In the genomic region with DNA sequence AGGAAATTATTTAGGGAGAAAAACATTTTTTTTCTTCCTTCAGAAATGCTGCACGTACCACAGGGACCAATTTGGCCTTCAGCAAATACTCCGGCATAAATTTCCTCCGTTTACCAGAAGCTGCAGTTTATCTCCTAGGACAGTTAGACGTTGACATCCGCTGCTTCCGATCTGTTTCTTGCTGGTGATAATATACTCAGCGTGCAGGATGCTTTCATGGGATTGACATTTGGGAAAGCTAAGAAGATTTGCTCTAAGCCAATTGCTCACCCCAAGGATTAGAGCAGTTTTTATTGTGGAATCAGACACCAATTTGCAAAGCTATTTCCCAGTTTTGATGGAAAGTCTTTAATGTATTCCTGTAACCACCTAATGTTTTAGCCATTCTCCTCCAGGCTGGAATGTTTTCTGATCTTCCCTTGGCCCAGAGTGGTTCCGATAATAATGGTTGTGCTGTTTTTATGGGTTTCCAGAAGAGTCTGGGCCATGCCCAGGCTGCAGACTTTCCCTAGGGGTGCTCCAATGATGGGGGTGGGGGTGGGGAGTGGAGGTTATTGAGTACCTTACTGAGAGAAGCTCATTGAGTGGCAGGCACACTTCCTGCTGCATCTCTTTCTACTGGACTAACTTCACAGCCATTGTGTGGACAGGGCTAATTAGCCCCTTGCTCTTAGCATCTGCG, we compare ENCODE assay signal across 29 mouse cellular contexts. TPM values are rescaled to one million over a fixed set of nuclear protein-coding genes. Genes with fewer than 3 reads are reported as not detected.
DNase-seq lines count a peak whose midpoint lies in the region; ATAC-seq and TF ChIP-seq lines count a peak whose summit lies in the region.
"Had no signal": no experiment of that assay in that cellular context is flagged by ENCODE, and none has a peak within 500 bp of the region (broad histone marks: within the 10 kb centered on the region; RNA-seq: fewer than 3 reads in every experiment).

No protein-coding gene starts in this region.

- no peak for ATAC-seq in hindbrain, postnatal 0 days
- ATAC-seq in midbrain, embryonic 16.5 days, result peak; percentile 75; the same call in 1 of the 2 replicates
- no peak for ATAC-seq in intestine, embryonic 15.5 days

- TF ChIP-seq CTCF in hindbrain, postnatal 0 days (IDR thresholded peaks at IDR 0.05; ENCODE audit: low read depth), result no peak

- 54% methylated on average over 9 of the region's 9 CpGs for WGBS in hindbrain, postnatal 0 days
- 87% methylated on average over 9 of the region's 9 CpGs for WGBS in hindbrain, embryonic 10.5 days
- WGBS in limb, embryonic 10.5 days, result 77% methylated on average over 9 of the region's 9 CpGs
- 19% methylated on average over 9 of the region's 9 CpGs for WGBS in midbrain, embryonic 16.5 days
- 64% methylated on average over 9 of the region's 9 CpGs for WGBS in intestine, embryonic 15.5 days

- H3K4me3 ChIP-seq in hindbrain, postnatal 0 days (ENCODE audit: low read length), result no peak overlapping the region
- no peak overlapping the region for H3K4me3 ChIP-seq in hindbrain, embryonic 10.5 days
- H3K4me3 ChIP-seq in limb, embryonic 10.5 days, result no peak overlapping the region
- H3K4me3 ChIP-seq in midbrain, embryonic 16.5 days (ENCODE audit: low read depth, low read length), result no peak overlapping the region
- H3K4me3 ChIP-seq in intestine, embryonic 15.5 days (replicated peaks), result no peak overlapping the region
- H3K4me3 ChIP-seq: embryonic facial prominence, embryonic 13.5 days; forebrain, embryonic 10.5 days; heart, embryonic 10.5 days; heart, embryonic 15.5 days; hindbrain, embryonic 13.5 days; limb, embryonic 15.5 days; neural tube, embryonic 12.5 days had no signal

- H3K36me3 ChIP-seq in hindbrain, postnatal 0 days (ENCODE audit: insufficient read depth, low read length), result no peaks in the 10 kb centered on the region
- no peaks in the 10 kb centered on the region for H3K36me3 ChIP-seq in hindbrain, embryonic 10.5 days
- H3K36me3 ChIP-seq in limb, embryonic 10.5 days, result no peaks in the 10 kb centered on the region
- H3K36me3 ChIP-seq in midbrain, embryonic 16.5 days (ENCODE audit: control insufficient read depth, insufficient read depth, low read length), result no peaks in the 10 kb centered on the region
- no peaks in the 10 kb centered on the region for H3K36me3 ChIP-seq in intestine, embryonic 15.5 days
- H3K36me3 ChIP-seq: embryonic facial prominence, embryonic 13.5 days; forebrain, embryonic 10.5 days; heart, embryonic 10.5 days; heart, embryonic 15.5 days; hindbrain, embryonic 13.5 days; limb, embryonic 15.5 days; neural tube, embryonic 12.5 days had no signal

- no peak overlapping the region for H3K4me2 ChIP-seq in hindbrain, postnatal 0 days (ENCODE audit: low read depth, low read length)
- no peak overlapping the region for H3K4me2 ChIP-seq in midbrain, embryonic 16.5 days (ENCODE audit: low read length)
- H3K4me2 ChIP-seq in intestine, embryonic 15.5 days (replicated peaks), result no peak overlapping the region
- H3K4me2 ChIP-seq: embryonic facial prominence, embryonic 13.5 days; heart, embryonic 15.5 days; hindbrain, embryonic 13.5 days; limb, embryonic 15.5 days; neural tube, embryonic 12.5 days had no signal

- H3K9me3 ChIP-seq in hindbrain, postnatal 0 days (ENCODE audit: low read length), result no peaks in the 10 kb centered on the region
- no peaks in the 10 kb centered on the region for H3K9me3 ChIP-seq in hindbrain, embryonic 10.5 days
- no peaks in the 10 kb centered on the region for H3K9me3 ChIP-seq in limb, embryonic 10.5 days (replicated peaks)
- H3K9me3 ChIP-seq in midbrain, embryonic 16.5 days (replicated peaks; ENCODE audit: control insufficient read depth, low read length, poor library complexity, severe bottlenecking), result no peaks in the 10 kb centered on the region
- no peaks in the 10 kb centered on the region for H3K9me3 ChIP-seq in intestine, embryonic 15.5 days
- H3K9me3 ChIP-seq: embryonic facial prominence, embryonic 13.5 days; forebrain, embryonic 10.5 days; heart, embryonic 10.5 days; heart, embryonic 15.5 days; hindbrain, embryonic 13.5 days; limb, embryonic 15.5 days; neural tube, embryonic 12.5 days had no signal

- peak; percentile 25 for DNase-seq in hindbrain, postnatal 0 days (ENCODE audit: low spot score)
- DNase-seq in hindbrain, embryonic 10.5 days (ENCODE audit: low spot score), result no peak
- peak; percentile 32 for DNase-seq in retina, postnatal 1 day
- DNase-seq in retina, embryonic 14.5 days (ENCODE audit: low spot score), result no peak
- no peak for DNase-seq in limb, embryonic 10.5 days (ENCODE audit: low spot score)
- DNase-seq in urinary bladder, adult 2 months (ENCODE audit: low spot score), result no peak
- DNase-seq: adrenal gland, postnatal 25 days; cerebellum, adult 8-10 months; cerebellum, postnatal 36 days; gastrocnemius, postnatal 14 days; heart, postnatal 36 days; kidney, adult 11 months; kidney, postnatal 25 days; left cerebral cortex, postnatal 4 days; lung, adult 2 months; lung, postnatal 10 days; right cerebral cortex, adult 18-20 months; thymus, postnatal 4 days had no signal

- H3K27me3 ChIP-seq in hindbrain, postnatal 0 days (ENCODE audit: insufficient read depth, low read length), result no peaks in the 10 kb centered on the region
- no peaks in the 10 kb centered on the region for H3K27me3 ChIP-seq in hindbrain, embryonic 10.5 days (ENCODE audit: insufficient read depth, poor library complexity, severe bottlenecking)
- H3K27me3 ChIP-seq in limb, embryonic 10.5 days (ENCODE audit: low read depth, poor library complexity, severe bottlenecking), result no peaks in the 10 kb centered on the region
- H3K27me3 ChIP-seq in midbrain, embryonic 16.5 days (ENCODE audit: control insufficient read depth, insufficient read depth, low read depth, low read length), result no peaks in the 10 kb centered on the region
- H3K27me3 ChIP-seq in intestine, embryonic 15.5 days (replicated peaks), result no peaks in the 10 kb centered on the region
- H3K27me3 ChIP-seq: embryonic facial prominence, embryonic 13.5 days; heart, embryonic 15.5 days; hindbrain, embryonic 13.5 days; limb, embryonic 15.5 days; neural tube, embryonic 12.5 days had no signal

- no peak overlapping the region for H3K27ac ChIP-seq in hindbrain, postnatal 0 days
- no peak overlapping the region for H3K27ac ChIP-seq in hindbrain, embryonic 10.5 days
- H3K27ac ChIP-seq in limb, embryonic 10.5 days, result 0 out of 2 replicates have a peak overlapping the region, but pooled peaks have one; percentile 30
- no peak overlapping the region for H3K27ac ChIP-seq in midbrain, embryonic 16.5 days (ENCODE audit: low read length)
- H3K27ac ChIP-seq in intestine, embryonic 15.5 days, result no peak overlapping the region
- H3K27ac ChIP-seq: embryonic facial prominence, embryonic 13.5 days; forebrain, embryonic 10.5 days; heart, embryonic 10.5 days; heart, embryonic 15.5 days; hindbrain, embryonic 13.5 days; limb, embryonic 15.5 days; liver, embryonic 14.5 days; macrophage; neural tube, embryonic 12.5 days had no signal

- no peaks in the 10 kb centered on the region for H3K4me1 ChIP-seq in hindbrain, postnatal 0 days (ENCODE audit: insufficient read depth, low read length)
- peaks cover 6% of the 10 kb centered on the region; the same call in 1 of the 2 replicates for H3K4me1 ChIP-seq in hindbrain, embryonic 10.5 days (replicated peaks)
- peaks cover 26% of the 10 kb centered on the region for H3K4me1 ChIP-seq in limb, embryonic 10.5 days
- peaks cover 10% of the 10 kb centered on the region for H3K4me1 ChIP-seq in midbrain, embryonic 16.5 days (ENCODE audit: control insufficient read depth, insufficient read depth, low read length)
- no peaks in the 10 kb centered on the region for H3K4me1 ChIP-seq in intestine, embryonic 15.5 days (replicated peaks)
- H3K4me1 ChIP-seq: heart, embryonic 10.5 days; neural tube, embryonic 12.5 days had no signal

- no peak overlapping the region for H3K9ac ChIP-seq in hindbrain, postnatal 0 days (replicated peaks; ENCODE audit: low read length)
- no peak overlapping the region for H3K9ac ChIP-seq in midbrain, embryonic 16.5 days (ENCODE audit: low read depth, low read length)
- H3K9ac ChIP-seq in intestine, embryonic 15.5 days, result no peak overlapping the region
- H3K9ac ChIP-seq: embryonic facial prominence, embryonic 13.5 days; heart, embryonic 15.5 days; hindbrain, embryonic 13.5 days; limb, embryonic 15.5 days; liver, embryonic 14.5 days; neural tube, embryonic 12.5 days had no signal

RNA-seq across cellular contexts. Expression of gene Ndufb4, which starts 52.1 kb away (rescaled TPM):
- total RNA-seq in hindbrain, postnatal 0 days (2014; rRNA removed), result 23.0 and 31.3 TPM in 2 replicates
- polyA plus RNA-seq in hindbrain, postnatal 0 days (2015; fragmentation: Nextera tagmentation; extraction: Ambion mirVana), result 99.2 and 100 TPM in 2 replicates
- polyA plus RNA-seq in hindbrain, embryonic 10.5 days (2016; fragmentation: Nextera tagmentation; extraction: Ambion mirVana), result 47.6 and 54.3 TPM in 2 replicates
- 40.4 and 46.7 TPM in 2 replicates for polyA plus RNA-seq in limb, embryonic 10.5 days (2016; fragmentation: Nextera tagmentation; extraction: Ambion mirVana)
- polyA plus RNA-seq in midbrain, embryonic 16.5 days (2015; fragmentation: Nextera tagmentation; extraction: Ambion mirVana), result 49.1 and 51.7 TPM in 2 replicates
- 46.2 and 52.4 TPM in 2 replicates for polyA plus RNA-seq in urinary bladder, adult 2 months (2012; rRNA removed)
- 58.4 and 71.7 TPM in 2 replicates for polyA plus RNA-seq in intestine, embryonic 15.5 days (2015; fragmentation: Nextera tagmentation; extraction: Ambion mirVana)

Comparison
In these comparisons a context has a peak if more than half of its experiments do, and no peak if none do; other contexts are left out.
1. DNase-seq: peak in hindbrain, postnatal 0 days (single experiment) and retina, postnatal 1 day (single experiment); none in hindbrain, embryonic 10.5 days (single experiment), retina, embryonic 14.5 days (single experiment), limb, embryonic 10.5 days (single experiment) and urinary bladder, adult 2 months (single experiment).